Mouse (Mus musculus): ENCODE measurements around the gene Dyrk1a.

DNA sequence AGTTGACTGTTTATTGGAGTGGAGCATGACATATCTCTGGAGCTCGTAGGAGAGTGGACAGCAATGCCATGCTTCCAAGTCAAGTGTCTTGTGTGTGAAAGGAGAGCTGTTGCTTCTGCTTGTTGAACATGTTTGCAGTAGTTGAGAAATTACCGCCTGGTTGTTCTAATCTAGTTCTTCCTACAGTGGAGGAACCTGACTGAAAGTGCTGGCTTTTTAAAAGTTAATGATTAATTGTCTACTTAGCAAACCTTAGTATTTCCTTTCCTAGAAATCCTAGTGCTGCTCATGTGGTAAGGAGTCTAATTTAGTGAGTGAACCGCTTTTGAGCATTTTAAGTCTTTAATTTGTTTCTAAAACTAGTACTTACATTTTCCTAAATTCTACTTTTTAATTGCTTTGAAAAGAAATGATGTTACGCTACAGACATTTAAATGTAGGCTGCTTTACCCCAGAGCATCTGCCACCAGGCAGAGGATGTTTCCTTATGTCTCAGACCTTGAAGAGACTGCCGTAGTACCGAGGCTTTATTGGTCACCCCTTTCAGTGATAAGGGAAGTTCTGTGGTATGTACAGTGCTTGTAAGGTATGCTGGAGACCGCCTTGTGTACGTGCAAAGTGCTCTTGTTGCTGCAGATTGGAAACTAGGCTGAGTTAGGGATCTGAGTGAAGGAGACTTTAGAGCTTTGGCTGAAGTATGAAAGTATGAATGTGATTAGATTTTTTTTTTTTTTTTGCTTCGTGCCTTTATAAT, 59.3 kb downstream of the Dyrk1a start:
- TF ChIP-seq CTCF (IDR thresholded peaks at IDR 0.05; ENCODE audit: low read depth, low read length) = no peak
- TF ChIP-seq POLR2A (IDR thresholded peaks at IDR 0.05; ENCODE audit: insufficient read depth, low read length) = no peak

Measured in ES-Bruce4 (cell line).